Mouse (Mus musculus) ES-E14 (cell line): Measurements from ENCODE around the gene Casp12.

ENCODE experiments used
- CHD2 ChIP-seq: IDR thresholded peaks from 2 replicates; pipeline ENCODE4 v1.6.1; 2014; ENCODE audit warnings: mild to moderate bottlenecking, low read depth, low read length, inconsistent platforms
- ZC3H11A ChIP-seq: IDR thresholded peaks from 2 replicates; pipeline ENCODE4 v1.6.1; 2012; ENCODE audit warnings: low read depth, mild to moderate bottlenecking, inconsistent platforms, low read length, borderline replicate concordance

GRCm38 (mm10) chr9:5328204-5328603 lies 17.0 kb upstream of the Casp12 start:
- TF ChIP-seq ZC3H11A (no peak), CHD2 (no peak)
